Mouse (Mus musculus): ENCODE measurements around the gene Mthfs. TPM values are rescaled to one million over a fixed set of nuclear protein-coding genes. Genes with fewer than 3 reads are reported as not detected.
"Not testable (repeated sequence)": the region's sequence is repeated elsewhere in the genome, so short reads cannot be mapped to it uniquely, and the experiment has no call there.

The Mthfs gene
- polyA plus RNA-seq, 1 experiment from 2014 or later = 32.8 TPM

DNA sequence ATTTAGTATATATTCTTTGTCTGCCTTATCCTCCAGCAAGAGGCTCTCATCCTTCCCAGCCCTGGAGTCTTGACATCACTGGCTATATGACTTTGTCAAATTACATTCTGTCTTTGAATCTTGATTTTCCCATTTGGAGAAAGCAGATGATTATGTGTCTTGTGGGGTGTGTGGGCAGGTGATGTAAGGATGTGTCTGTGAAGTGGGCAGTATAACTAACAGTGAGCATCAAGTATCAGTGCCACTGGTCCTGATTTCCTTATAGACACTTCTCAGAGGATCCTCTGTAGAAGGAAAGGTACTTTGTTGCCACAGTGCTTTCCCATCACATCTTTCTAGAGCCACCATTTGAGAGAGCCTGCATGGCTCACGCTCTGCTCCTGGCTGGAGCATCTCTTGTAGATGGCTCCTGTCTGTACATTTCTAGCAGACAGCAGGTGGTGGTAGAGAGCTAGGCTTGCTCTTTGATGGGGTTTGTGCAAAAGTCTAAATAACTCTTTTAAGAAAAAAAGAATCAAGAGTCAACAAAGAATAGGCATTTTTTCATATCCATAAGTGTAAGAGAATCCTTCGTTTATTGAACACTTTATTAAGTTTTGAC lies 20.5 kb downstream of the Mthfs start:
- 52% methylated on average over 1 of the region's 2 CpGs for WGBS
- not testable (repeated sequence) for H3K27ac ChIP-seq (ENCODE audit: low read length); ATAC-seq (ENCODE audit: low read depth); H3K4me3 ChIP-seq (ENCODE audit: low read length); H3K36me3 ChIP-seq (ENCODE audit: control insufficient read depth, insufficient read depth, low read length); H3K4me1 ChIP-seq (replicated peaks; ENCODE audit: control insufficient read depth, insufficient read depth, low read length); H3K9ac ChIP-seq (ENCODE audit: low read length); H3K9me3 ChIP-seq (ENCODE audit: control insufficient read depth, low read length); H3K4me2 ChIP-seq (ENCODE audit: low read depth, low read length); H3K27me3 ChIP-seq (ENCODE audit: control insufficient read depth, insufficient read depth, low read depth, low read length)

- not testable (repeated sequence) for ATAC-seq (ENCODE audit: low read depth)
These were observed 26.7 kb downstream of the Mthfs start for GRCm38 (mm10) chr9:89237131-89237530.

DNA sequence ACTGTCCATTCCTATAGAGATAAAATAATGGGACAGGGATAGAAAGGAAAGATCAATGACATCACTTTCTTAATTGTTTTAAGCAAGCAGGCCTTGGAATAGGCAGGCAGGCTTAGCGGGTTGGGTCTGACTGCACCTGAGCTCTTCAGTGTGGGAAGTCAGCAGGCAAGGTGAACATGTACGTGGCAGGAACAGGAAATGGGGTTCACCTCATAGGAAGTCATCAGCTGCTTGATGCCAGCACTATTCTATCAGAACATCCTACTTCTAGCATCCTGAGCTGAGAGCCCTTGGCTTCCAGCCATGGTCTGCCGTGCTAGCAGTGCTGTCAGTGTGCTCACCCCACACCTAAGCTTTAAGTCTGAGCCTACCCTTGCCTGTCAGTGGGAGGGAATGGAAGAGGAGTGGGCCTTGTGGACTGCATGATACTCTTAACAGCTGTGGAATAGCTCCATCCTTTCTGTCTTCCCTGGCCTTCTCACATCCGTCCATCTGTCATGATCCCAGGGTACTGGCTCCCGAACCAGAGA lies 28.6 kb downstream of the Mthfs start:
- H3K9ac ChIP-seq (ENCODE audit: low read length); H3K4me1 ChIP-seq (replicated peaks; ENCODE audit: control insufficient read depth, insufficient read depth, low read length); H3K27ac ChIP-seq (ENCODE audit: low read length); H3K27me3 ChIP-seq (ENCODE audit: control insufficient read depth, insufficient read depth, low read depth, low read length); H3K36me3 ChIP-seq (ENCODE audit: control insufficient read depth, insufficient read depth, low read length); H3K9me3 ChIP-seq (ENCODE audit: control insufficient read depth, low read length); H3K4me3 ChIP-seq (ENCODE audit: low read length); H3K4me2 ChIP-seq (ENCODE audit: low read depth, low read length); ATAC-seq (ENCODE audit: low read depth): not testable (repeated sequence)
- 54% methylated on average over 4 of the region's 5 CpGs for WGBS

More at GRCm38 (mm10) chr9:89237131-89237530, 26.7 kb downstream of the Mthfs start:
- 64% methylated on average over 4 of the region's 4 CpGs for WGBS
- H3K9me3 ChIP-seq (ENCODE audit: control insufficient read depth, low read length); H3K27ac ChIP-seq (ENCODE audit: low read length); H3K36me3 ChIP-seq (ENCODE audit: control insufficient read depth, insufficient read depth, low read length); H3K4me2 ChIP-seq (ENCODE audit: low read depth, low read length); H3K9ac ChIP-seq (ENCODE audit: low read length); H3K4me3 ChIP-seq (ENCODE audit: low read length); H3K4me1 ChIP-seq (replicated peaks; ENCODE audit: control insufficient read depth, insufficient read depth, low read length); H3K27me3 ChIP-seq (ENCODE audit: control insufficient read depth, insufficient read depth, low read depth, low read length): not testable (repeated sequence)

GRCm38 (mm10) chr9:89240516-89241019 lies 30.1 kb downstream of the Mthfs start:
- H3K27ac ChIP-seq (ENCODE audit: low read length); H3K4me1 ChIP-seq (replicated peaks; ENCODE audit: control insufficient read depth, insufficient read depth, low read length); H3K36me3 ChIP-seq (ENCODE audit: control insufficient read depth, insufficient read depth, low read length); H3K9ac ChIP-seq (ENCODE audit: low read length); H3K4me3 ChIP-seq (ENCODE audit: low read length); H3K9me3 ChIP-seq (ENCODE audit: control insufficient read depth, low read length); H3K4me2 ChIP-seq (ENCODE audit: low read depth, low read length); ATAC-seq (ENCODE audit: low read depth); H3K27me3 ChIP-seq (ENCODE audit: control insufficient read depth, insufficient read depth, low read depth, low read length): not testable (repeated sequence)
- WGBS = 77% methylated on average over 3 of the region's 3 CpGs

- WGBS = 71% methylated on average over 2 of the region's 2 CpGs
- no peak overlapping the region for H3K9ac ChIP-seq (ENCODE audit: low read length)
- H3K4me1 ChIP-seq (replicated peaks; ENCODE audit: control insufficient read depth, insufficient read depth, low read length) = no peaks in the 10 kb centered on the region
- H3K9me3 ChIP-seq (ENCODE audit: control insufficient read depth, low read length) = no peaks in the 10 kb centered on the region
- no peak overlapping the region for H3K27ac ChIP-seq (ENCODE audit: low read length)
- no peak overlapping the region for H3K4me2 ChIP-seq (ENCODE audit: low read depth, low read length)
- no peaks in the 10 kb centered on the region for H3K27me3 ChIP-seq (ENCODE audit: control insufficient read depth, insufficient read depth, low read depth, low read length)
- no peak for ATAC-seq (ENCODE audit: low read depth)
- no peak overlapping the region for H3K4me3 ChIP-seq (ENCODE audit: low read length)
- H3K36me3 ChIP-seq (ENCODE audit: control insufficient read depth, insufficient read depth, low read length) = no peaks in the 10 kb centered on the region
These were observed 42.9 kb downstream of the Mthfs start for GRCm38 (mm10) chr9:89253400-89253799.

DNA sequence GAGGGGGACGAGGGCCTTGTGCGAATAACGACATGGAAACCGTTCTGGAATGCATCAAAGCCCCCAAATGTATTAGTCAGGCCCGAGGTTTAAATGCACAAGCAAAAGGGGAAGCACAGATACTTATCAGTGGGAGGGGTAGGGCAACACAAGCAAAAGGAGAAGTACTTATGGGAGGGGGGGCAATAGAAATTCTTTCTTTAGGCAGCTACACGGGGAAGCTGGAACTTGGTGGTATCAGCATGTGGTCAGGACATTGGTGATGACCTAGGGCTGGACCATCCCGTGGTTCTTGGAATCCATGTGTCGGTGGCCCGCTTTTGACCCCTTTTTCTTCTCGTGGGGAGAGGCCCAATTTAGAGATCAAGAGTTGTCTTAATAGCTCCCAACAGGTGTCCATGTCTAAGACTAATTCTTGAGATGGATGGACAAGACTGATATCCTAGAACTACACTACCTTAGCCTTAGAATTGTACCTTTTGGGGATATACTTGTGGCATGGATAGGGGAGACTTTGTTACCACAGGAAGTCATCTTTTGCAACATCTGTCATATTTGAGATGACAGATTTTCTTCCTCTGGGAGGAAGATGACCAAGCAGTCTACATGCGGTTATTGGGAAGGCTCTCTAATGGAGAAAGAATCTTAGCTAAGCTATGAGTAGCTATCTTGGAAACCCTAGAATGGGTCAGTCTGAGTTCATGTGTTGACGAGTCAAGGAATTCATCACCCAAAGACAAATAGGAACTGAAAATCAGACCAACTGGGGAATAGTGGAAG lies 46.3 kb downstream of the Mthfs start:
- ATAC-seq (ENCODE audit: low read depth) = no peak
- Histone ChIP-seq H3K9ac (ENCODE audit: low read length) (no peak overlapping the region), H3K27me3 (ENCODE audit: control insufficient read depth, insufficient read depth, low read depth, low read length) (no peaks in the 10 kb centered on the region), H3K9me3 (ENCODE audit: control insufficient read depth, low read length) (no peaks in the 10 kb centered on the region), H3K4me3 (ENCODE audit: low read length) (no peak overlapping the region), H3K27ac (ENCODE audit: low read length) (no peak overlapping the region), H3K36me3 (ENCODE audit: control insufficient read depth, insufficient read depth, low read length) (no peaks in the 10 kb centered on the region), H3K4me1 (replicated peaks; ENCODE audit: control insufficient read depth, insufficient read depth, low read length) (no peaks in the 10 kb centered on the region), H3K4me2 (ENCODE audit: low read depth, low read length) (no peak overlapping the region)
- 84% methylated on average over 12 of the region's 12 CpGs for WGBS

- no peaks in the 10 kb centered on the region for H3K36me3 ChIP-seq (ENCODE audit: control insufficient read depth, insufficient read depth, low read length)
- no peaks in the 10 kb centered on the region for H3K27me3 ChIP-seq (ENCODE audit: control insufficient read depth, insufficient read depth, low read depth, low read length)
- H3K27ac ChIP-seq (ENCODE audit: low read length) = no peak overlapping the region
- H3K4me3 ChIP-seq (ENCODE audit: low read length) = no peak overlapping the region
- H3K9ac ChIP-seq (ENCODE audit: low read length) = no peak overlapping the region
- no peak overlapping the region for H3K4me2 ChIP-seq (ENCODE audit: low read depth, low read length)
- WGBS = 84% methylated on average over 3 of the region's 3 CpGs
- H3K9me3 ChIP-seq (ENCODE audit: control insufficient read depth, low read length) = no peaks in the 10 kb centered on the region
- no peak for ATAC-seq (ENCODE audit: low read depth)
- H3K4me1 ChIP-seq (replicated peaks; ENCODE audit: control insufficient read depth, insufficient read depth, low read length) = no peaks in the 10 kb centered on the region
These were observed 53.5 kb downstream of the Mthfs start for GRCm38 (mm10) chr9:89263968-89264367.

DNA sequence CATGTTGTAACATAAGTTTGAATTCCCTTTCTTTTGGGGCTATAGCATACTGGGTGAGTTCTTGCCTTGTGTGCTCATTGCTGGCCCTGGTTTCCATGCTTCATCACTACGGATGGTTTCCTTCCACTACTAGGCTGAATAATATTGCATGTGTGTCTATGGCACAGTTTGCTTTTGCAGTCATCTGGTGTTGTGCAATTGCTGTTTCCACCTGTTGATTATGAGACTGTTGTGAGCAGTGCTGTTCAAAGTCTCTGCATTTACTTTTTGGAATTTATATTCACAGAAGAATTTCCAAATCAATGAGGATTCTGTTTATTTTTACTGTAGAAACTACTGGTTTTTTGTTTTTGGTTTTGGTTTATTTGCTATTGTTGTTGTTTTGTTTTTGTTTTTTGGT lies 54.1 kb downstream of the Mthfs start:
- 91% methylated on average over 1 of the region's 1 CpGs for WGBS
- Histone ChIP-seq H3K9ac (ENCODE audit: low read length) (no peak overlapping the region), H3K27ac (ENCODE audit: low read length) (no peak overlapping the region), H3K36me3 (ENCODE audit: control insufficient read depth, insufficient read depth, low read length) (no peaks in the 10 kb centered on the region), H3K9me3 (ENCODE audit: control insufficient read depth, low read length) (no peaks in the 10 kb centered on the region), H3K4me1 (replicated peaks; ENCODE audit: control insufficient read depth, insufficient read depth, low read length) (no peaks in the 10 kb centered on the region), H3K4me2 (ENCODE audit: low read depth, low read length) (no peak overlapping the region), H3K27me3 (ENCODE audit: control insufficient read depth, insufficient read depth, low read depth, low read length) (no peaks in the 10 kb centered on the region), H3K4me3 (ENCODE audit: low read length) (no peak overlapping the region)
- ATAC-seq (ENCODE audit: low read depth) = no peak

GRCm38 (mm10) chr9:89267093-89267492 lies 56.6 kb downstream of the Mthfs start:
- H3K4me1 ChIP-seq (replicated peaks; ENCODE audit: control insufficient read depth, insufficient read depth, low read length) = no peaks in the 10 kb centered on the region
- no peak overlapping the region for H3K4me2 ChIP-seq (ENCODE audit: low read depth, low read length)
- no peaks in the 10 kb centered on the region for H3K9me3 ChIP-seq (ENCODE audit: control insufficient read depth, low read length)
- no peaks in the 10 kb centered on the region for H3K27me3 ChIP-seq (ENCODE audit: control insufficient read depth, insufficient read depth, low read depth, low read length)
- H3K27ac ChIP-seq (ENCODE audit: low read length) = no peak overlapping the region
- H3K36me3 ChIP-seq (ENCODE audit: control insufficient read depth, insufficient read depth, low read length) = no peaks in the 10 kb centered on the region
- H3K4me3 ChIP-seq (ENCODE audit: low read length) = no peak overlapping the region
- 54% methylated on average over 4 of the region's 4 CpGs for WGBS
- no peak for ATAC-seq (ENCODE audit: low read depth)
- H3K9ac ChIP-seq (ENCODE audit: low read length) = no peak overlapping the region
